Comparison of ENCODE assay signal across 8 mouse cellular contexts in the genomic region with DNA sequence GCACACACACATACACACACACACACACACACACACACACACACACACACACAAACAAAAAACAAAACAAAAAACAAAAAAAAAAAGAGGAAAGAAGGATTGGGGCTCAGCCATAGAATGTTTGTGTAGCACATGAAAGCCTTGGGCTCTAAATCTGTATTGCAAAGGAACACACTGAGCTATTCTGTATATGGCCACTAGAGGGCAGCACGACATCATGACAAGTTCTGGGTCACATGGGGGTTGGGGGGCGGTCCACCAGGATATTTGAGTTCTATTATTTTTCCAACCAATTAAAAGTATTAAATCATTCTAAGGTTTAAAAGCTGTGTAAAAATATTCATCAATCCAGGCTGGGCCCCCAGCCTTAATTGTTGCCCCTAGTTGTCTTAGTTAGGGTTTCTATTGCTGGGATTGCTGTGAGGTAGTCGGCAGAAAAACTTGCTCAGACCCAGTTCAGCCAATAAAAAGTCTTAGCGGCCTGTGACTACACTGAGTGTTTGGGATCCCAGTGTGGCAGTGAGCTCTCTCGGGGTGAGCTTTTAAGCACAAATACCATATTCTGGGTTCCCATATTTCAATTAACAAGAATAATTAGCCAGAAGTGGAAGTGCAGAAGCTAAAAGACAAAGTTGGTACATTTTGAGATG. TPM values are rescaled to one million over a fixed set of nuclear protein-coding genes. Genes with fewer than 3 reads are reported as not detected.
A peak's percentile ranks its signal among the peaks of the same experiment; 100 is the strongest.
DNase-seq lines count a peak whose midpoint lies in the region; ATAC-seq lines count a peak whose summit lies in the region.

No protein-coding gene starts in this region.

- H3K36me3 ChIP-seq in forebrain, embryonic 13.5 days (ENCODE audit: poor library complexity, severe bottlenecking): no peaks in the 10 kb centered on the region

- peak overlapping the region; percentile 25; the same call in 1 of the 2 replicates for H3K4me2 ChIP-seq in forebrain, embryonic 13.5 days

- H3K27me3 ChIP-seq in forebrain, embryonic 13.5 days: peaks cover 3% of the 10 kb centered on the region; the same call in 1 of the 2 replicates

- ATAC-seq in forebrain, embryonic 13.5 days: peak; percentile 70

- H3K9ac ChIP-seq in forebrain, embryonic 13.5 days: no peak overlapping the region

- no peaks in the 10 kb centered on the region for H3K4me1 ChIP-seq in forebrain, embryonic 13.5 days

- WGBS in forebrain, embryonic 13.5 days: 21% methylated on average over 5 of the region's 5 CpGs

- no peak overlapping the region for H3K27ac ChIP-seq in forebrain, embryonic 13.5 days

- intact Hi-C loops in heart, postnatal 36 days (cut with DNase I): loop anchor here (1.0 to 2.0 kb wide), 3 partner anchors 134 to 395 kb away; no protein-coding TSS in a partner anchor

- no peak overlapping the region for H3K4me3 ChIP-seq in forebrain, embryonic 13.5 days

- peak; percentile 64 for DNase-seq in MEL-GATA-1-ER (ENCODE audit: extremely low read depth, low read depth)
- DNase-seq in c-Kit-negative CD71-positive TER-119-positive erythroid progenitor cells, embryonic 14.5 days (ENCODE audit: low read depth, low spot score): peak; percentile 36
- DNase-seq in heart, postnatal 36 days: peak; percentile 68 to 73
- DNase-seq in layer of hippocampus, adult 9-11 months: peak; percentile 67
- DNase-seq in lung, postnatal 14 days: peak; percentile 87
- peak; percentile 78 to 83 for DNase-seq in right cerebral cortex, adult 2 months (ENCODE audit: low spot score in 2 of 2)
- peak; percentile 37 to 85 for DNase-seq in urinary bladder, postnatal 4 days (ENCODE audit: low spot score in 2 of 2)

- H3K9me3 ChIP-seq in forebrain, embryonic 13.5 days (replicated peaks): no peaks in the 10 kb centered on the region

RNA-seq across cellular contexts. Expression of a gene that starts 16.0 kb away (rescaled TPM):
- polyA plus RNA-seq in forebrain, embryonic 13.5 days (2015; fragmentation: Nextera tagmentation; extraction: Ambion mirVana): 2.8 and 3.1 TPM in 2 replicates
- total RNA-seq in heart, postnatal 36 days (2021): 10 to 100 TPM in 1 of 2 experiments, 1 to 10 TPM in 1; 9.0 to 11.9 TPM

Comparison
In these comparisons a context has a peak if more than half of its experiments do, and no peak if none do; other contexts are left out.
1. DNase-seq: peak in every context shown above with its lines; median percentile 87 in lung, postnatal 14 days; 80 in right cerebral cortex, adult 2 months; 70 in heart, postnatal 36 days; 67 in layer of hippocampus, adult 9-11 months; 64 in MEL-GATA-1-ER; 61 in urinary bladder, postnatal 4 days; 36 in c-Kit-negative CD71-positive TER-119-positive erythroid progenitor cells, embryonic 14.5 days.